In genomic region chr3:108767416-108767815, GRCm38 (mm10) we compare ENCODE assay signal across 19 mouse cellular contexts. TPM values are rescaled to one million over a fixed set of nuclear protein-coding genes. Genes with fewer than 3 reads are reported as not detected.
DNase-seq lines count a peak whose midpoint lies in the region; ATAC-seq and TF ChIP-seq lines count a peak whose summit lies in the region.
"Had no signal": no experiment of that assay in that cellular context is flagged by ENCODE, and none has a peak within 500 bp of the region (broad histone marks: within the 10 kb centered on the region; RNA-seq: fewer than 3 reads in every experiment).

No protein-coding gene starts in this region.

- intact Hi-C loops in heart, postnatal 10 days (cut with DNase I) = no loop called here
- intact Hi-C loops in heart, postnatal 36 days (cut with DNase I) = no loop called here
- intact Hi-C loops in left cerebral cortex, postnatal 25 days (cut with DNase I) = no loop called here

- H3K4me2 ChIP-seq in midbrain, embryonic 11.5 days = no peak overlapping the region
- no peak overlapping the region for H3K4me2 ChIP-seq in midbrain, embryonic 15.5 days
- H3K4me2 ChIP-seq in myocyte (ENCODE audit: low read depth) = peak overlapping the region; percentile 54
- H3K4me2 ChIP-seq: embryonic facial prominence, embryonic 12.5 days; intestine, embryonic 15.5 days; limb, embryonic 13.5 days; midbrain, embryonic 13.5 days had no signal

- no peak for ATAC-seq in midbrain, embryonic 11.5 days (ENCODE audit: low FRiP score)
- ATAC-seq in midbrain, embryonic 15.5 days (replicated peaks) = no peak
- ATAC-seq in common myeloid progenitor, adult 5-6 weeks (replicated peaks; ENCODE audit: low read depth, poor library complexity, severe bottlenecking) = peak; percentile 39
- ATAC-seq: activated CD4-positive, CD25-positive, alpha-beta regulatory T cell, adult 4 months; intestine, embryonic 15.5 days; midbrain, embryonic 13.5 days had no signal

- no peaks in the 10 kb centered on the region for H3K27me3 ChIP-seq in midbrain, embryonic 11.5 days (ENCODE audit: control insufficient read depth, insufficient read depth, low read length)
- no peaks in the 10 kb centered on the region for H3K27me3 ChIP-seq in midbrain, embryonic 15.5 days (replicated peaks)
- no peaks in the 10 kb centered on the region for H3K27me3 ChIP-seq in myocyte (ENCODE audit: control insufficient read depth, insufficient read depth, insufficient read length)
- H3K27me3 ChIP-seq: embryonic facial prominence, embryonic 12.5 days; intestine, embryonic 15.5 days; limb, embryonic 13.5 days; midbrain, embryonic 13.5 days had no signal

- H3ac ChIP-seq in myocyte (ENCODE audit: control insufficient read depth, insufficient read length) = no peak overlapping the region

- H3K79me2 ChIP-seq in myocyte (ENCODE audit: control insufficient read depth, insufficient read depth) = no peaks in the 10 kb centered on the region

- H3K4me3 ChIP-seq in midbrain, embryonic 11.5 days (ENCODE audit: low read depth, low read length) = no peak overlapping the region
- no peak overlapping the region for H3K4me3 ChIP-seq in midbrain, embryonic 15.5 days
- H3K4me3 ChIP-seq in myocyte = no peak overlapping the region
- H3K4me3 ChIP-seq: embryonic facial prominence, embryonic 12.5 days; intestine, embryonic 15.5 days; limb, embryonic 13.5 days; midbrain, embryonic 13.5 days had no signal

- H3K9ac ChIP-seq in midbrain, embryonic 11.5 days (ENCODE audit: low read length) = no peak overlapping the region
- no peak overlapping the region for H3K9ac ChIP-seq in midbrain, embryonic 15.5 days
- H3K9ac ChIP-seq: embryonic facial prominence, embryonic 12.5 days; intestine, embryonic 15.5 days; limb, embryonic 13.5 days; midbrain, embryonic 13.5 days had no signal

- no peak for TF ChIP-seq POLR2A in myocyte (IDR thresholded peaks at IDR 0.05; ENCODE audit: insufficient read length, low read depth)

- 89% methylated on average over 10 of the region's 10 CpGs for WGBS in midbrain, embryonic 11.5 days
- WGBS in midbrain, embryonic 15.5 days = 89% methylated on average over 10 of the region's 10 CpGs

- no peaks in the 10 kb centered on the region for H3K9me3 ChIP-seq in midbrain, embryonic 11.5 days (ENCODE audit: control insufficient read depth, low read length)
- no peaks in the 10 kb centered on the region for H3K9me3 ChIP-seq in midbrain, embryonic 15.5 days
- H3K9me3 ChIP-seq: embryonic facial prominence, embryonic 12.5 days; intestine, embryonic 15.5 days; limb, embryonic 13.5 days; midbrain, embryonic 13.5 days had no signal

- peak; percentile 32 to 48 for DNase-seq in heart, postnatal 10 days
- DNase-seq in heart, postnatal 36 days = no peak
- peak; percentile 21 for DNase-seq in midbrain, embryonic 11.5 days (ENCODE audit: low spot score, missing footprints)
- no peak for DNase-seq in thymus, postnatal 10 days (ENCODE audit: low spot score in 2 of 2)
- no peak for DNase-seq in left cerebral cortex, postnatal 25 days (ENCODE audit: low spot score in 2 of 2)
- DNase-seq: cerebellum, adult 18-20 months had no signal

- no peaks in the 10 kb centered on the region for H3K4me1 ChIP-seq in midbrain, embryonic 11.5 days (ENCODE audit: control insufficient read depth, insufficient read depth, low read length)
- no peaks in the 10 kb centered on the region for H3K4me1 ChIP-seq in midbrain, embryonic 15.5 days
- H3K4me1 ChIP-seq: midbrain, embryonic 13.5 days had no signal

- no peak overlapping the region for H3K27ac ChIP-seq in midbrain, embryonic 11.5 days (ENCODE audit: low read depth, low read length)
- H3K27ac ChIP-seq in midbrain, embryonic 15.5 days = no peak overlapping the region
- H3K27ac ChIP-seq: embryonic facial prominence, embryonic 12.5 days; intestine, embryonic 15.5 days; limb, embryonic 13.5 days; midbrain, embryonic 13.5 days had no signal

- no peaks in the 10 kb centered on the region for H3K36me3 ChIP-seq in midbrain, embryonic 11.5 days (ENCODE audit: control insufficient read depth, insufficient read depth, low read length)
- H3K36me3 ChIP-seq in midbrain, embryonic 15.5 days (replicated peaks) = no peaks in the 10 kb centered on the region
- no peaks in the 10 kb centered on the region for H3K36me3 ChIP-seq in myocyte (ENCODE audit: control insufficient read depth, insufficient read depth)
- H3K36me3 ChIP-seq: embryonic facial prominence, embryonic 12.5 days; intestine, embryonic 15.5 days; limb, embryonic 13.5 days; midbrain, embryonic 13.5 days had no signal

TF ChIP-seq in myocyte, 11 proteins besides CTCF, POLR2A, EP300 and RAD21:
- no peak for TF ChIP-seq USF1 (IDR thresholded peaks at IDR 0.05; ENCODE audit: low read depth)
- 0 out of 2 replicates have a peak, but pooled peaks have one; percentile 34 for TF ChIP-seq CEBPB (IDR thresholded peaks at IDR 0.05; ENCODE audit: insufficient read depth, poor library complexity, severe bottlenecking)
- TF ChIP-seq TCF3 (IDR thresholded peaks at IDR 0.05; ENCODE audit: insufficient read length, low read depth) = no peak
- peak in 2 of 3 experiments; percentile 53 to 82 for TF ChIP-seq MYOD1 (IDR thresholded peaks at IDR 0.05; ENCODE audit: control insufficient read depth in 1 of 3, insufficient read length in 2 of 3, low read depth in 2 of 3)
- TF ChIP-seq E2F4 (IDR thresholded peaks at IDR 0.05; ENCODE audit: insufficient read depth) = no peak
- no peak for TF ChIP-seq MAX (IDR thresholded peaks at IDR 0.05; ENCODE audit: low read depth)
- TF ChIP-seq REST (IDR thresholded peaks at IDR 0.05; ENCODE audit: insufficient read depth, insufficient read length) = no peak
- TF ChIP-seq POLR2AphosphoS2 (IDR thresholded peaks at IDR 0.05; ENCODE audit: insufficient read length, low read depth) = no peak
- no peak for TF ChIP-seq TCF12 (IDR thresholded peaks at IDR 0.05; ENCODE audit: insufficient read depth, poor library complexity, severe bottlenecking)
- no peak for TF ChIP-seq SRF (IDR thresholded peaks at IDR 0.05; ENCODE audit: control insufficient read depth, insufficient read length, low read depth)
- no peak for TF ChIP-seq MYOG (IDR thresholded peaks at IDR 0.05; ENCODE audit: control insufficient read depth in 1 of 3, insufficient read depth in 1 of 3, insufficient read length in 2 of 3, low read depth in 2 of 3)

RNA-seq across cellular contexts. Expression of gene Aknad1, which starts 28.0 kb away (rescaled TPM):
- total RNA-seq in heart, postnatal 10 days (2021) = under 1 TPM in 1 of 2 experiments, not detected in 1; 0.12 TPM
- total RNA-seq in heart, postnatal 36 days (2021) = not detected
- not detected in 2 replicates for polyA plus RNA-seq in midbrain, embryonic 11.5 days (2014; fragmentation: Nextera tagmentation; extraction: Ambion mirVana)
- not detected in 2 replicates for polyA plus RNA-seq in midbrain, embryonic 15.5 days (2015; fragmentation: Nextera tagmentation; extraction: Ambion mirVana)
- not detected in 2 replicates for total RNA-seq in common myeloid progenitor, adult 5-6 weeks (2017)
- 2.9 TPM for polyA plus RNA-seq in myocyte (2012; fragmentation: generic; extraction: Trizol)
- total RNA-seq in left cerebral cortex, postnatal 25 days (2021) = not detected
- total RNA-seq: heart, adult 18-20 months; heart, postnatal 25 days; layer of hippocampus, adult 8-10 months; left cerebral cortex, adult 8-10 months had no signal
- polyA plus RNA-seq: activated CD4-positive, CD25-positive, alpha-beta regulatory T cell, adult 4 months; forebrain, embryonic 11.5 days; midbrain, embryonic 13.5 days had no signal

RNA-seq across cellular contexts. Expression of gene Gpsm2, which starts 45.3 kb away (rescaled TPM):
- 1 to 10 TPM; 8.0 to 8.8 TPM for total RNA-seq in heart, postnatal 10 days (2021)
- 1 to 10 TPM; 2.0 to 2.5 TPM for total RNA-seq in heart, postnatal 36 days (2021)
- polyA plus RNA-seq in midbrain, embryonic 11.5 days (2014; fragmentation: Nextera tagmentation; extraction: Ambion mirVana) = 113 and 119 TPM in 2 replicates
- 16.1 and 20.1 TPM in 2 replicates for polyA plus RNA-seq in midbrain, embryonic 15.5 days (2015; fragmentation: Nextera tagmentation; extraction: Ambion mirVana)
- 25.1 and 26.1 TPM in 2 replicates for total RNA-seq in common myeloid progenitor, adult 5-6 weeks (2017)
- 16.4 TPM for polyA plus RNA-seq in myocyte (2012; fragmentation: generic; extraction: Trizol)
- total RNA-seq in left cerebral cortex, postnatal 25 days (2021) = 10 to 100 TPM; 15.5 to 16.0 TPM

Comparison
In these comparisons a context has a peak if more than half of its experiments do, and no peak if none do; other contexts are left out.
1. DNase-seq: peak in heart, postnatal 10 days (2 of 2) and midbrain, embryonic 11.5 days (single experiment); none in heart, postnatal 36 days (0 of 2), thymus, postnatal 10 days (0 of 2) and left cerebral cortex, postnatal 25 days (0 of 2).